Comparison of ENCODE assay signal across 8 mouse cellular contexts in genomic region chr16:17929211-17929610, GRCm38 (mm10). TPM values are rescaled to one million over a fixed set of nuclear protein-coding genes. Genes with fewer than 3 reads are reported as not detected.
DNase-seq lines count a peak whose midpoint lies in the region; ATAC-seq and TF ChIP-seq lines count a peak whose summit lies in the region.
"Had no signal": no experiment of that assay in that cellular context is flagged by ENCODE, and none has a peak within 500 bp of the region (broad histone marks: within the 10 kb centered on the region; RNA-seq: fewer than 3 reads in every experiment).

No protein-coding gene starts in this region.

- intact Hi-C loops in left cerebral cortex, adult 2 months (cut with DNase I) = loop anchor here (5.0 to 10.0 kb wide), 2 partner anchors 118 to 306 kb away; partner anchors contain the start of gene Zdhhc8

- no peak for ATAC-seq in lung, embryonic 16.5 days (ENCODE audit: low read depth)
- no peak; the same call in 1 of the 2 replicates for ATAC-seq in forebrain, embryonic 15.5 days (replicated peaks)
- no peak for ATAC-seq in liver, embryonic 13.5 days (ENCODE audit: low read depth)
- ATAC-seq in stomach, embryonic 16.5 days (ENCODE audit: insufficient read depth, low FRiP score) = no peak

- H3K4me3 ChIP-seq in lung, embryonic 16.5 days (ENCODE audit: low read length) = no peak overlapping the region
- H3K4me3 ChIP-seq in forebrain, embryonic 15.5 days = 0 out of 2 replicates have a peak overlapping the region, but pooled peaks have one; percentile 78
- peak overlapping the region; percentile 91; the same call in 1 of the 2 replicates for H3K4me3 ChIP-seq in liver, embryonic 13.5 days (replicated peaks)
- no peak overlapping the region for H3K4me3 ChIP-seq in stomach, embryonic 16.5 days (replicated peaks; ENCODE audit: low read length)
- H3K4me3 ChIP-seq in left cerebral cortex, adult 2 months = no peak overlapping the region

- H3K9me3 ChIP-seq in lung, embryonic 16.5 days (ENCODE audit: control insufficient read depth, low read length) = no peaks in the 10 kb centered on the region
- no peaks in the 10 kb centered on the region for H3K9me3 ChIP-seq in forebrain, embryonic 15.5 days
- no peaks in the 10 kb centered on the region for H3K9me3 ChIP-seq in liver, embryonic 13.5 days (replicated peaks)
- H3K9me3 ChIP-seq in stomach, embryonic 16.5 days (replicated peaks; ENCODE audit: control insufficient read depth, low read length) = no peaks in the 10 kb centered on the region
- H3K9me3 ChIP-seq: heart, embryonic 12.5 days had no signal

- 19% methylated on average over 2 of the region's 2 CpGs for WGBS in lung, embryonic 16.5 days
- 0% methylated on average over 2 of the region's 2 CpGs for WGBS in forebrain, embryonic 15.5 days
- 26% methylated on average over 2 of the region's 2 CpGs for WGBS in liver, embryonic 13.5 days (ENCODE audit: insufficient replicate concordance)
- 23% methylated on average over 2 of the region's 2 CpGs for WGBS in stomach, embryonic 16.5 days

- no peaks in the 10 kb centered on the region; the same call in 1 of the 2 replicates for H3K4me1 ChIP-seq in lung, embryonic 16.5 days (replicated peaks; ENCODE audit: control insufficient read depth, insufficient read depth, low read length)
- H3K4me1 ChIP-seq in forebrain, embryonic 15.5 days = peaks cover 18% of the 10 kb centered on the region
- H3K4me1 ChIP-seq in liver, embryonic 13.5 days (replicated peaks) = peaks cover 64% of the 10 kb centered on the region
- H3K4me1 ChIP-seq in stomach, embryonic 16.5 days (ENCODE audit: control insufficient read depth, insufficient read depth, low read length) = peaks cover 15% of the 10 kb centered on the region

- no peak for TF ChIP-seq CTCF in left cerebral cortex, adult 2 months (IDR thresholded peaks at IDR 0.05)

- peak overlapping the region; percentile 90 for H3K27ac ChIP-seq in lung, embryonic 16.5 days (ENCODE audit: low read length)
- peak overlapping the region; percentile 83; the same call in 1 of the 2 replicates for H3K27ac ChIP-seq in forebrain, embryonic 15.5 days (replicated peaks)
- peak overlapping the region; percentile 87 for H3K27ac ChIP-seq in liver, embryonic 13.5 days
- H3K27ac ChIP-seq in stomach, embryonic 16.5 days (ENCODE audit: low read length) = peak overlapping the region; percentile 88
- no peak overlapping the region; the same call in 1 of the 2 replicates for H3K27ac ChIP-seq in left cerebral cortex, adult 2 months

- DNase-seq in lung, postnatal 36 days = no peak
- no peak for DNase-seq in liver, embryonic 13.5 days
- DNase-seq in spleen, adult 12 weeks (ENCODE audit: low spot score) = no peak
- DNase-seq in left cerebral cortex, adult 2 months (ENCODE audit: extremely low spot score in 1 of 2, low spot score in 2 of 2) = no peak

- peaks cover 6% of the 10 kb centered on the region for H3K36me3 ChIP-seq in lung, embryonic 16.5 days (ENCODE audit: control insufficient read depth, insufficient read depth, low read length)
- peaks cover 10% of the 10 kb centered on the region; the same call in 1 of the 2 replicates for H3K36me3 ChIP-seq in forebrain, embryonic 15.5 days
- peaks cover 22% of the 10 kb centered on the region for H3K36me3 ChIP-seq in liver, embryonic 13.5 days
- H3K36me3 ChIP-seq in stomach, embryonic 16.5 days (ENCODE audit: control insufficient read depth, insufficient read depth, low read length) = peaks cover 8% of the 10 kb centered on the region; the same call in 1 of the 2 replicates

- H3K27me3 ChIP-seq in lung, embryonic 16.5 days (ENCODE audit: control insufficient read depth, insufficient read depth, low read depth, low read length) = no peaks in the 10 kb centered on the region
- no peaks in the 10 kb centered on the region for H3K27me3 ChIP-seq in forebrain, embryonic 15.5 days
- no peaks in the 10 kb centered on the region for H3K27me3 ChIP-seq in liver, embryonic 13.5 days
- H3K27me3 ChIP-seq in stomach, embryonic 16.5 days (ENCODE audit: control insufficient read depth, insufficient read depth, low read length) = no peaks in the 10 kb centered on the region

- H3K4me2 ChIP-seq in lung, embryonic 16.5 days (ENCODE audit: low read depth, low read length) = no peak overlapping the region
- H3K4me2 ChIP-seq in forebrain, embryonic 15.5 days (replicated peaks) = no peak overlapping the region
- H3K4me2 ChIP-seq in liver, embryonic 13.5 days = peak overlapping the region; percentile 100; the same call in 1 of the 2 replicates
- H3K4me2 ChIP-seq in stomach, embryonic 16.5 days (ENCODE audit: low read depth, low read length) = 0 out of 2 replicates have a peak overlapping the region, but pooled peaks have one; percentile 97

- H3K9ac ChIP-seq in lung, embryonic 16.5 days (ENCODE audit: low read length) = no peak overlapping the region
- no peak overlapping the region for H3K9ac ChIP-seq in forebrain, embryonic 15.5 days (replicated peaks)
- H3K9ac ChIP-seq in liver, embryonic 13.5 days = peak overlapping the region; percentile 93
- H3K9ac ChIP-seq in stomach, embryonic 16.5 days (ENCODE audit: low read length) = no peak overlapping the region

RNA-seq across cellular contexts. Expression of gene Slc25a1, which starts 1.2 kb away (rescaled TPM):
- polyA plus RNA-seq in lung, embryonic 16.5 days (2015; fragmentation: Nextera tagmentation; extraction: Ambion mirVana) = 64.3 and 68.8 TPM in 2 replicates
- 139 and 145 TPM in 2 replicates for polyA plus RNA-seq in forebrain, embryonic 15.5 days (2015; fragmentation: Nextera tagmentation; extraction: Ambion mirVana)
- polyA plus RNA-seq in liver, embryonic 13.5 days (2015; fragmentation: Nextera tagmentation; extraction: Ambion mirVana) = 78.6 and 83.0 TPM in 2 replicates
- polyA plus RNA-seq in stomach, embryonic 16.5 days (2015; fragmentation: Nextera tagmentation; extraction: Ambion mirVana) = 117 and 125 TPM in 2 replicates
- 10 to 100 TPM; 39.2 to 43.9 TPM for total RNA-seq in left cerebral cortex, adult 2 months (2021)

RNA-seq across cellular contexts. Expression of gene Gsc2, which starts 14.4 kb away (rescaled TPM):
- not detected in 2 replicates for polyA plus RNA-seq in lung, embryonic 16.5 days (2015; fragmentation: Nextera tagmentation; extraction: Ambion mirVana)
- 0.19 TPM in 1 of 2 replicates, not detected in the other for polyA plus RNA-seq in forebrain, embryonic 15.5 days (2015; fragmentation: Nextera tagmentation; extraction: Ambion mirVana)
- not detected in 2 replicates for polyA plus RNA-seq in liver, embryonic 13.5 days (2015; fragmentation: Nextera tagmentation; extraction: Ambion mirVana)
- not detected in 2 replicates for polyA plus RNA-seq in stomach, embryonic 16.5 days (2015; fragmentation: Nextera tagmentation; extraction: Ambion mirVana)
- total RNA-seq in left cerebral cortex, adult 2 months (2021) = not detected
- polyA plus RNA-seq: heart, embryonic 12.5 days had no signal

RNA-seq across cellular contexts. Expression of gene Ess2, which starts 18.1 kb away (rescaled TPM):
- 39.9 and 42.0 TPM in 2 replicates for polyA plus RNA-seq in lung, embryonic 16.5 days (2015; fragmentation: Nextera tagmentation; extraction: Ambion mirVana)
- polyA plus RNA-seq in forebrain, embryonic 15.5 days (2015; fragmentation: Nextera tagmentation; extraction: Ambion mirVana) = 53.5 and 58.1 TPM in 2 replicates
- 11.7 and 11.8 TPM in 2 replicates for polyA plus RNA-seq in liver, embryonic 13.5 days (2015; fragmentation: Nextera tagmentation; extraction: Ambion mirVana)
- 31.3 and 33.7 TPM in 2 replicates for polyA plus RNA-seq in stomach, embryonic 16.5 days (2015; fragmentation: Nextera tagmentation; extraction: Ambion mirVana)
- total RNA-seq in left cerebral cortex, adult 2 months (2021) = 10 to 100 TPM; 27.8 to 31.8 TPM

RNA-seq across cellular contexts. Expression of gene Tssk2, which starts 30.8 kb away (rescaled TPM):
- not detected in 2 replicates for polyA plus RNA-seq in lung, embryonic 16.5 days (2015; fragmentation: Nextera tagmentation; extraction: Ambion mirVana)
- polyA plus RNA-seq in forebrain, embryonic 15.5 days (2015; fragmentation: Nextera tagmentation; extraction: Ambion mirVana) = not detected in 2 replicates
- polyA plus RNA-seq in liver, embryonic 13.5 days (2015; fragmentation: Nextera tagmentation; extraction: Ambion mirVana) = not detected in 2 replicates
- not detected in 2 replicates for polyA plus RNA-seq in stomach, embryonic 16.5 days (2015; fragmentation: Nextera tagmentation; extraction: Ambion mirVana)
- not detected for total RNA-seq in left cerebral cortex, adult 2 months (2021)
- polyA plus RNA-seq: heart, embryonic 12.5 days had no signal

RNA-seq across cellular contexts. Expression of gene Dgcr2, which starts 30.8 kb away (rescaled TPM):
- 87.9 and 89.2 TPM in 2 replicates for polyA plus RNA-seq in lung, embryonic 16.5 days (2015; fragmentation: Nextera tagmentation; extraction: Ambion mirVana)
- polyA plus RNA-seq in forebrain, embryonic 15.5 days (2015; fragmentation: Nextera tagmentation; extraction: Ambion mirVana) = 99.8 and 99.9 TPM in 2 replicates
- 18.6 and 20.7 TPM in 2 replicates for polyA plus RNA-seq in liver, embryonic 13.5 days (2015; fragmentation: Nextera tagmentation; extraction: Ambion mirVana)
- polyA plus RNA-seq in stomach, embryonic 16.5 days (2015; fragmentation: Nextera tagmentation; extraction: Ambion mirVana) = 80.6 and 88.8 TPM in 2 replicates
- 10 to 100 TPM; 93.2 to 99.7 TPM for total RNA-seq in left cerebral cortex, adult 2 months (2021)

Comparison
In these comparisons a context has a peak if more than half of its experiments do, and no peak if none do; other contexts are left out.
1. H3K4me2 ChIP-seq: peak in liver, embryonic 13.5 days (single experiment) and stomach, embryonic 16.5 days (single experiment); none in lung, embryonic 16.5 days (single experiment) and forebrain, embryonic 15.5 days (single experiment).
2. H3K4me3 ChIP-seq: peak in forebrain, embryonic 15.5 days (single experiment) and liver, embryonic 13.5 days (single experiment); none in lung, embryonic 16.5 days (single experiment), stomach, embryonic 16.5 days (single experiment) and left cerebral cortex, adult 2 months (single experiment).